Mouse (Mus musculus): Measurements from ENCODE around the gene Lrrc51. TPM values are rescaled to one million over a fixed set of nuclear protein-coding genes. Genes with fewer than 3 reads are reported as not detected.

Gene Lrrc51
- total RNA-seq, 1 experiment from 2014 or later = 2.4 TPM

DNA sequence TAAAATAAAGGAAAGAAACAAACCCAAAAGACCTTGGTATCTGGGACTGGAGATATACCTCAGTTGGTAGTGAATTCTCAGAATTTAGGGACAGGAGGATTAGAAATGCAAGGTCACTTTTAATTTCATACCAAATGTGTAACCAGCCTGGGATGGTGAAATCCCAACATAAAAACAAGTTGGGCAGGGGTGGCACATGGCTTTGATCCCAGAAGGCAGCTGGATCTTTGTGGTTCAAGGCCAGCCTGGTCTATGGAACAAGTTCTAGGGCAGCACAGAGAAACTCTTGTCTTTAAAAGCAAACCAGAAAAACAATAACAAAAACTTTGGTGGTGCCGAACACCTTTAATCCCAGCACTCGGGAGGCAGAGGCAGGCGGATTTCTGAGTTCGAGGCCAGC is 66.2 kb downstream of the Lrrc51 start:
- no peak for ATAC-seq (replicated peaks in 1 of 2; ENCODE audit: insufficient read depth in 1 of 2, low FRiP score in 2 of 2, low TSS enrichment in 1 of 2, low read depth in 1 of 2, poor library complexity in 2 of 2, severe bottlenecking in 2 of 2)

GRCm38 (mm10) chr7:101866491-101867265 is 67.0 kb downstream of the Lrrc51 start:
- no peak for ATAC-seq (replicated peaks in 1 of 2; ENCODE audit: insufficient read depth in 1 of 2, low FRiP score in 2 of 2, low TSS enrichment in 1 of 2, low read depth in 1 of 2, poor library complexity in 2 of 2, severe bottlenecking in 2 of 2)

DNA sequence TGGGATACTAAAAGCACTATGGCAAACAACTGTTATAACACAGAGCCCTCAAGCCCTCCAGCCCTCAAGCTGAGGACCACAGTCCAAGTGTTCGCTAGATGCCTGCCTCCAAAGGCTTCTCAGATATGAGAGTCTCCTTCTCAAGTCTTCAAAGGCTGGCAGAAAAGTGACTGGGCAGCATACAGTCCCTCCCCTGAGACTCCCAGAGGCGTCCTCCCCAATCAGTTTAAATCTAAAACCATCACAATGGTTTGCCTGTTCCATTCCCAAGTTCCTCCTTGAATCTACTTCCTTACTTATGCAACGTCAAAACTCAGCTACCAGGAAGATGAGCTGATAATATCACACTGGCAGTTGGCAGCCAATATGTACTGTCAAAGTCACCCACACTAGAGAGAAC is 70.3 kb downstream of the Lrrc51 start, which contains the start of gene Anapc15:
Anapc15 (plus strand) TSS at position 301 of the 400 bp plus-strand sequence.
- no peak for ATAC-seq (replicated peaks in 1 of 2; ENCODE audit: insufficient read depth in 1 of 2, low FRiP score in 2 of 2, low TSS enrichment in 1 of 2, low read depth in 1 of 2, poor library complexity in 2 of 2, severe bottlenecking in 2 of 2)

Other genes with a start within 250 kb of the Lrrc51 start
- not detected in 2 replicates for gene Phox2a, start 115.6 kb downstream of the Lrrc51 start, total RNA-seq (2017)
- 11.0 and 11.9 TPM in 2 replicates for gene Inppl1, start 95.7 kb downstream of the Lrrc51 start, total RNA-seq (2017)
- gene Folr2, start 76.7 kb downstream of the Lrrc51 start, total RNA-seq (2017) = not detected in 2 replicates
- gene Anapc15, start 70.2 kb downstream of the Lrrc51 start, total RNA-seq (2017) = 51.8 and 69.3 TPM in 2 replicates
- not detected in 2 replicates for gene Folr1, start 63.1 kb downstream of the Lrrc51 start, total RNA-seq (2017)
- 42.7 and 71.2 TPM in 2 replicates for gene Lamtor1, start 28.0 kb downstream of the Lrrc51 start, total RNA-seq (2017)
- gene Tomt, start 27.5 kb downstream of the Lrrc51 start, total RNA-seq (2017) = 0.13 and 0.84 TPM in 2 replicates
- 315 and 392 TPM in 2 replicates for gene Numa1, start 216 bp upstream of the Lrrc51 start, total RNA-seq (2017)
- 3.9 and 4.7 TPM in 2 replicates for gene Il18bp, start 84.8 kb upstream of the Lrrc51 start, total RNA-seq (2017)
- gene Rnf121, start 131.6 kb upstream of the Lrrc51 start, total RNA-seq (2017) = 10.9 and 12.1 TPM in 2 replicates
- 38.6 and 41.2 TPM in 2 replicates for gene Xndc1, start 131.6 kb upstream of the Lrrc51 start, total RNA-seq (2017)
- 1.6 and 2.0 TPM in 2 replicates for gene Xntrpc, start 131.8 kb upstream of the Lrrc51 start, total RNA-seq (2017)
- gene Trpc2, start 149.2 kb upstream of the Lrrc51 start, total RNA-seq (2017) = not detected in 2 replicates
- gene Art1, start 167.8 kb upstream of the Lrrc51 start, total RNA-seq (2017) = 0.55 and 1.5 TPM in 2 replicates
- 1.1 TPM in 1 of 2 replicates, not detected in the other for gene Art5, start 175.6 kb upstream of the Lrrc51 start, total RNA-seq (2017)
- 0.31 and 0.60 TPM in 2 replicates for gene Chrna10, start 182.9 kb upstream of the Lrrc51 start, total RNA-seq (2017)

Data from hematopoietic stem cell, adult 5-6 weeks (primary cell).